Mouse (Mus musculus) CD4-positive, CD25-positive, alpha-beta regulatory T cell, adult 2 months (primary cell): Measurements from ENCODE around the gene Snx21.

Experiments used
- DNase-seq: peaks from one replicate; pipeline ENCODE4 v3.0.0-alpha.2; 2012; ENCODE audit warnings: low read depth, low spot score

The Snx21 gene

DNA sequence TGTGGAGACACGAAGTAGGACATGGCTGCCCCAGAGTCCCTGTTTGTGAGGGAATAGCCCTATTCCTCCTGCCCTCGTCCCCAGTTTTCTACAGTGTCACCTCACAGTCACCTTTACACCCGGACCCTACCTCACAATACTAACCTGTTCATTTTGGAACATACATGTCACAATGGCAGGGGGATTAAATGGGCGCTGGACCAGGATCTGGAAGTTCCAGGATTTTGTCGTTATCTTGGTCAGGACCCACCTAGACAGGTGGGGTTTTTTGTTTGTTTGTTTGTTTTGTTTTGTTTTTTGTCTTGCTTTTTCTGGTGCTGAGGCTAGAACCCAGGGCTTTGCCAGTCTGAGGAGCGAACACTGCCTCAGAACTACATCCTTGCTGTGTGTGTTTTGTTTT lies 42.8 kb downstream of the Snx21 start, which contains the start of gene Spata25:
Gene Spata25 (minus strand): TSS at position 101 of the 400 bp plus-strand sequence.
- no peak for DNase-seq

DNA sequence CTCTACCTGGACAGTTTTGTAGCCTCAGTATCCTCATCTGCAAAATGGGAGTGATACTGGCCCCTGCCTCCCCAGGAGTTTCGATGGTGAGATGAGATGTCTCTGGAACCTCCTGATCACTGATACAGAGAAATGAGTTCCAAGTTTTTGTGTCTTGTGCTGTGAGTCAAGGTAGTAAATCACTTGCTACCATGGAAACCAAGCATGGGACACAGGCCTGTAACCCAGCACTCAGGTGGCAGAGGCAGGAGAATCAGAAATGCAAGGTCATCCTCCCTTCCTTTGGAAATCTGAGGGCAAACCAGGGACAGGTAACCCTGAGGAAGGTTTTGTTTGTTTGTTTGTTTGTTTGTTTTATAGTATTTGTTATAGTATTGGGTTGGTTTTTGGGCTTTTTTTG lies 43.5 kb downstream of the Snx21 start:
- DNase-seq, result no peak

DNA sequence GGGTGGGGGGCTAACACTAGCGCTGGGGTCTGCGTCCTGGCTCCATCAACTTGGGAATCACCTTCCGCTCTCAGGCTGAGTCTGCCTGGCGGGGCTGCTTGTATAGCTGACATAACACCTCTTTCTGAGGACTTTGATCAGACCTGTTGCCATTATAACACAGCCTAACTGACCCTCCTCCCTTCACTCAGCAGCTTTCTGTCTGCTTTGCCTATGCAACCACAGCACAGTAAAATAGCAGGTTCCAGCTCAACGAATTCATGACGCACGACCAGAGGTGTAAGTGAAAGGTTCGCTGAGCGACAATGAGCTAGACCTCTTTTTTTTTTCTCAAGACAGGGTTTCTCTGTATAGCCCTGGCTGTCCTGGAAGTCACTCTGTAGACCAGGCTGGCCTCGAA lies 45.4 kb downstream of the Snx21 start:
- DNase-seq, result no peak

DNA sequence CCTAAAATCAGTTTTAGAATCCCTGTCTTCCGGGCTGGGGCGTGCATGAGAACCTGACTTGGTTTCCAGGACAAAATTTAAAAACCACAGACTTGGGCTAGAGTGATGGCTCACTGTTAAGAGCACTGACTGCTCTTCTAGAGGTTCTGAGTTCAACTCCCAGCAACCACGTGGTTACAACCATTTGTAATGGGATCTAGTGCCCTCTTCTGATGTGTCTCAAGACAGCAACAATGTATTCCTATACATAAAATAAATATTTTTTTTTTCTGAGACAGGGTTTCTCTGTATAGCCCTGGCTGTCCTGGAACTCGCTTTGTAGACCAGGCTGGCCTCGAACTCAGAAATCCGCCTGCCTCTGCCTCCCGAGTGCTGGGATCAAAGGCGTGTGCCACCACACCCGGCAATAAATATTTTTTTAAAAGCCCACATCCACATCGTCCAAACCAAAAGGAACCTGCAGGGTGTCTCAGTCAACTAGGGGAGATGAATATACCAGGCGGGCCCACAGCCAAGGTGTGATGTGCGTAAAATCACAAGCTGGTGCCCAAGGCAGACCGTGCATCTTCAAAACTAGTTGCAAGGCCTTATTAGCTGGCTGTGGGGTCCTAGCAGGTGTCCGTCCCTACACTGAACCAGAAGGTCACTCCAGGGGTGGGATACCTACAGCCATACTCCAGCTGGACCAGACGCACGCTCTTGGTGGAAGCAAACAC lies 46.6 kb downstream of the Snx21 start:
- no peak for DNase-seq

DNA sequence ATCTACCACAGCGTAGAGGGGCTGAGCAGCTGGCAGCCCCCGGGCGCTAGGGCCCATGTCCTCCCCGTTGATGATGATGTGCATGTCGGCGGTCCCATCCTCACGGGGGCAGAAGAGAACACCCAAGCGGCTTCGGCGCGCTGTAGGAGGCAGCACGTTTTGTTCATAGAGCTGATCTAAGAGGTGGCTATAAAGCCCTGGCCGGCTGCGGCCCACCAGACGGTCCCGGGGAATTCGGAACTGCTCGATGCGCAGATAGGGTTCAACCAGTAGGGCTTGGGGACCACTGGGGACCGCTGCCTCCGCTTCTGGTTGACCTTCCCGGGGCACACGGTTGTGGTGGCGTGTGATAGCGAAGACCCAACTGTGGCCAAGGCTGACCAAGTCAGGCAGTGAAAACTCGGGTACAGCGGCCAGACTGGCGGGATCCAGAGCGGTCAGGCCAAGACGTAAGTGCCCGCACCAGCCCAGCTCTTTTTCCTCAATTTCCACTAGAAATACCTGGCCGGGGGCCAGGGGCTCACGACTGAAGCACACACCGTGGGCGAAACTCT lies 47.2 kb downstream of the Snx21 start, which contains the start of gene Ctsa:
Gene Ctsa (plus strand): TSS at position 126 of the 554 bp plus-strand sequence.
- DNase-seq, result peak; percentile 88

DNA sequence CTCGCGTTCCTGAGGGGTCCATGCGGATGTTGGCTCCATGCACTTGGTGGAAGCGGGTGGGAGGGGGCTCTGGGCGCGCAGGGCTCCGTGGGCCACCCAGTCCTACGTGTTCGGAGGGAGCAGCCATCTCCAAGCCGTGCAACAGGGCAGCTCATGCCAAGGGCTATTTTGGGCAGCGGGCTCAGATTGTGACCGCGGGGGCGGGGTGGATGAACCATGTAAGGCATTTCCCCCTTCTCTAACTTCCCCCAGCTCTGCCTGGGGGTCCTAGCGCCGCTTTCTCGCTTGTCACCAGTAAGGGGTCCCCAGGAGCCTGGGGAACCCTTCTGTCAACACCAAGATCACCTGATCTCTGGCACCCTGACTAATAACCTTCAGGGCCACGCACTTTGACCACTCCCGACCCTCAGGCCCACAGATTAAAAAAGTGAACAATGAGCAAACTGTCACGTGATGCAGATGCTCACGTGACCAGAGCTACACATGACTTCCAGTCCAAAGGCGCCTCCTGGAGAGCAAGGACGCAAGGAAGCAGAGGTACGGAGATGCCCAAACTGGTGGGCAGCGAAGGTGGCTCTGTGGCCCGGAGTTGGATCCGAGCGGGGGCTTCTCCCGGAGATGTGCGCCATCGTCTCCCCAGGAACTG lies 47.8 kb downstream of the Snx21 start, which contains the start of gene Neurl2:
Gene Neurl2 (minus strand): TSS at position 143 of the 646 bp plus-strand sequence.
- peak; percentile 92 for DNase-seq

DNA sequence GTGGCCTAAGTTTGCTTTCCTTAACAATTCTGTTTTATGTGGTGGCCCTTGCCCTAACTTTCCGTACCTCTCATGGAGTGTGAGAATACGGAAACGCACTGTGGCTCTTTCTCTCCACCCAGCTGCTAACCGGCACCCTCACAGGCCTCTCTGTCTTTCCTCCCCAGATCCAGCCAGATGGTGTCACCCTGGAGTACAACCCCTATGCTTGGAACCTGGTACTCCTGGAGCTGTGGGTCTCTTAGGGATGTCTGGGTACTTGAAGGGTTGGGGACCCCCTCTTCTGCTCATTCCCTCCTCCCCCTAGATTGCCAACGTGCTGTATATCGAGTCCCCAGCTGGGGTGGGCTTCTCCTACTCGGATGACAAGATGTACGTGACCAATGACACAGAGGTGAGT lies 48.9 kb downstream of the Snx21 start:
- DNase-seq, result peak; percentile 46

DNA sequence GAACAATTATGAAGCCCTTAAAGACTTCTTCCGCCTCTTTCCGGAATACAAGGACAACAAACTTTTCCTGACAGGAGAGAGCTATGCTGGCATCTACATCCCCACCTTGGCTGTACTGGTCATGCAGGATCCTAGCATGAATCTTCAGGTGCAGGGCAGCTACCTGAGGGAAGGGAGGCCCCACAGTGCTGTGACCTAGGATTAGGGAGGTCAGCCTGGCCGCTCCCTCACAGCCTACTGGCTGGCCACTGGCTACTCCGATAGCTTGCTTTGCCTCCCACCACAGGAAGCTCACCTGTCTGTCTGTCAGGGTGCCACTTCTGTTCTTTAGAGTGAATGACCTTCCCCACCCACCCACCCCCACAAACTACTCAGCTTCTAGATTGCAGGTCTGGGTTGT lies 49.5 kb downstream of the Snx21 start:
- no peak for DNase-seq
